Mouse (Mus musculus): Measurements from ENCODE around the gene Slu7. TPM values are rescaled to one million over a fixed set of nuclear protein-coding genes. Genes with fewer than 3 reads are reported as not detected.

Gene Slu7
- 21.7 and 22.1 TPM in 2 replicates for polyA plus RNA-seq (2015; fragmentation: Nextera tagmentation; extraction: Ambion mirVana)

GRCm38 (mm10) chr11:43433254-43434023, at the start of gene Slu7:
Gene Slu7, plus strand, starts transcription at chr11:43433744.
- H3K4me3 ChIP-seq (ENCODE audit: low read depth, low read length) = peak within 1 kb of the TSS; percentile 78
- H3K4me2 ChIP-seq (ENCODE audit: low read depth, low read length) = peak within 1 kb of the TSS; percentile 78
- H3K36me3 ChIP-seq (ENCODE audit: control insufficient read depth, insufficient read depth) = peaks cover under 1% of the 10 kb centered on the region; the same call in 1 of the 2 replicates
- peaks cover 10% of the 10 kb centered on the region for H3K4me1 ChIP-seq (ENCODE audit: control insufficient read depth, low read depth, low read length)
- peak within 1 kb of the TSS; percentile 75 for H3K27ac ChIP-seq (ENCODE audit: low read length)
- WGBS (ENCODE audit: insufficient replicate concordance) = 7% methylated on average over 38 of the region's 38 CpGs
- no peaks in the 10 kb centered on the region for H3K27me3 ChIP-seq (ENCODE audit: control insufficient read depth, insufficient read depth, low read depth, low read length)
- peak within 1 kb of the TSS; percentile 77 for H3K9ac ChIP-seq (ENCODE audit: low read depth, low read length)
- peak; percentile 88 for ATAC-seq (ENCODE audit: low read depth)
- H3K9me3 ChIP-seq (replicated peaks; ENCODE audit: control insufficient read depth, low read length) = no peaks in the 10 kb centered on the region

GRCm38 (mm10) chr11:43385055-43385649, 48.4 kb upstream of the Slu7 start:
- peak overlapping the region; percentile 67 for H3K27ac ChIP-seq (ENCODE audit: low read length)
- H3K4me2 ChIP-seq (ENCODE audit: low read depth, low read length) = peak overlapping the region; percentile 47
- H3K9ac ChIP-seq (ENCODE audit: low read depth, low read length) = peak overlapping the region; percentile 28; the same call in 1 of the 2 replicates

DNA sequence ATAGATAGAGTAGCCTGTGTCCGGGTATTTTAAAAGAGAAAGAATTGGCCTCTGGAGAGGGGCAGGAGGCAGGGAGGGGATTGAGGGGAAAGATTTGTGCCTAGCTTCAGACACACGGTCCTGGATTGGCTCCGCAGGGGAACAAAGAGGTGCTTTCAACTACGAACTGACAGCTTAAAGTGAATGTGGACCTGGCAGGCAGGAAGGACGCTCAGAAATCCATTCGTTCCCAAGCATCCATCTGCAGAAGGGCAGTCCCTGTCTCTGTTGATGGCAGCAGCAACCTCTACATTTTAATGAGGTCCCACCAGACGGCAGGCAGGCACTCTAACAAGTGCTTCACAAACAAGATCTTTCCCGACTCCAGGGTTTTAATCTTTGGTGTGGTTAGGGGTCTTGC, 47.8 kb upstream of the Slu7 start:
- H3K4me3 ChIP-seq (ENCODE audit: low read depth, low read length) = peak overlapping the region; percentile 36; the same call in 1 of the 2 replicates
- no peaks in the 10 kb centered on the region for H3K36me3 ChIP-seq (ENCODE audit: control insufficient read depth, insufficient read depth)
- H3K4me2 ChIP-seq (ENCODE audit: low read depth, low read length) = peak overlapping the region; percentile 47; the same call in 1 of the 2 replicates
- no peaks in the 10 kb centered on the region; the same call in 1 of the 2 replicates for H3K27me3 ChIP-seq (ENCODE audit: control insufficient read depth, insufficient read depth, low read depth, low read length)
- WGBS (ENCODE audit: insufficient replicate concordance) = 8% methylated on average over 8 of the region's 8 CpGs
- no peak overlapping the region for H3K27ac ChIP-seq (ENCODE audit: low read length)
- no peaks in the 10 kb centered on the region for H3K9me3 ChIP-seq (replicated peaks; ENCODE audit: control insufficient read depth, low read length)
- no peak for ATAC-seq (ENCODE audit: low read depth)
- H3K9ac ChIP-seq (ENCODE audit: low read depth, low read length) = no peak overlapping the region
- H3K4me1 ChIP-seq (ENCODE audit: control insufficient read depth, low read depth, low read length) = no peaks in the 10 kb centered on the region

More at GRCm38 (mm10) chr11:43385055-43385649, 48.4 kb upstream of the Slu7 start:
- peak; percentile 79 for ATAC-seq (ENCODE audit: low read depth)
- Histone ChIP-seq H3K36me3 (ENCODE audit: control insufficient read depth, insufficient read depth) (no peaks in the 10 kb centered on the region), H3K9me3 (replicated peaks; ENCODE audit: control insufficient read depth, low read length) (no peaks in the 10 kb centered on the region), H3K27me3 (ENCODE audit: control insufficient read depth, insufficient read depth, low read depth, low read length) (no peaks in the 10 kb centered on the region; the same call in 1 of the 2 replicates), H3K4me1 (ENCODE audit: control insufficient read depth, low read depth, low read length) (no peaks in the 10 kb centered on the region), H3K4me3 (ENCODE audit: low read depth, low read length) (peak overlapping the region; percentile 36)
- 2% methylated on average over 18 of the region's 18 CpGs for WGBS (ENCODE audit: insufficient replicate concordance)

GRCm38 (mm10) chr11:43387004-43387880, 46.3 kb upstream of the Slu7 start:
- Histone ChIP-seq H3K9ac (ENCODE audit: low read depth, low read length) (no peak overlapping the region), H3K4me2 (ENCODE audit: low read depth, low read length) (no peak overlapping the region), H3K4me1 (ENCODE audit: control insufficient read depth, low read depth, low read length) (no peaks in the 10 kb centered on the region), H3K9me3 (replicated peaks; ENCODE audit: control insufficient read depth, low read length) (no peaks in the 10 kb centered on the region), H3K36me3 (ENCODE audit: control insufficient read depth, insufficient read depth) (no peaks in the 10 kb centered on the region), H3K27me3 (ENCODE audit: control insufficient read depth, insufficient read depth, low read depth, low read length) (no peaks in the 10 kb centered on the region; the same call in 1 of the 2 replicates), H3K4me3 (ENCODE audit: low read depth, low read length) (no peak overlapping the region), H3K27ac (ENCODE audit: low read length) (no peak overlapping the region)
- WGBS (ENCODE audit: insufficient replicate concordance) = 65% methylated on average over 14 of the region's 14 CpGs
- ATAC-seq (ENCODE audit: low read depth) = no peak

- ATAC-seq (ENCODE audit: low read depth) = no peak
- 68% methylated on average over 21 of the region's 21 CpGs for WGBS (ENCODE audit: insufficient replicate concordance)
- H3K9me3 ChIP-seq (replicated peaks; ENCODE audit: control insufficient read depth, low read length) = no peaks in the 10 kb centered on the region
These were observed 45.1 kb upstream of the Slu7 start for GRCm38 (mm10) chr11:43388122-43389097.

GRCm38 (mm10) chr11:43389118-43389517, 44.4 kb upstream of the Slu7 start:
- H3K27me3 ChIP-seq (ENCODE audit: control insufficient read depth, insufficient read depth, low read depth, low read length) = no peaks in the 10 kb centered on the region; the same call in 1 of the 2 replicates
- H3K4me1 ChIP-seq (ENCODE audit: control insufficient read depth, low read depth, low read length) = no peaks in the 10 kb centered on the region
- ATAC-seq (ENCODE audit: low read depth) = no peak
- no peaks in the 10 kb centered on the region for H3K36me3 ChIP-seq (ENCODE audit: control insufficient read depth, insufficient read depth)
- no peak overlapping the region for H3K4me3 ChIP-seq (ENCODE audit: low read depth, low read length)
- no peak overlapping the region for H3K27ac ChIP-seq (ENCODE audit: low read length)
- WGBS (ENCODE audit: insufficient replicate concordance) = 67% methylated on average over 7 of the region's 7 CpGs
- H3K9ac ChIP-seq (ENCODE audit: low read depth, low read length) = no peak overlapping the region
- H3K4me2 ChIP-seq (ENCODE audit: low read depth, low read length) = no peak overlapping the region
- H3K9me3 ChIP-seq (replicated peaks; ENCODE audit: control insufficient read depth, low read length) = no peaks in the 10 kb centered on the region

More at GRCm38 (mm10) chr11:43388122-43389097, 45.1 kb upstream of the Slu7 start:
- Histone ChIP-seq H3K4me2 (ENCODE audit: low read depth, low read length) (no peak overlapping the region), H3K4me3 (ENCODE audit: low read depth, low read length) (no peak overlapping the region), H3K27ac (ENCODE audit: low read length) (no peak overlapping the region), H3K36me3 (ENCODE audit: control insufficient read depth, insufficient read depth) (no peaks in the 10 kb centered on the region), H3K9ac (ENCODE audit: low read depth, low read length) (no peak overlapping the region), H3K27me3 (ENCODE audit: control insufficient read depth, insufficient read depth, low read depth, low read length) (no peaks in the 10 kb centered on the region; the same call in 1 of the 2 replicates), H3K4me1 (ENCODE audit: control insufficient read depth, low read depth, low read length) (no peaks in the 10 kb centered on the region)

GRCm38 (mm10) chr11:43392757-43393156, 40.8 kb upstream of the Slu7 start:
- 23% methylated on average over 2 of the region's 2 CpGs for WGBS (ENCODE audit: insufficient replicate concordance)
- Histone ChIP-seq H3K4me3 (ENCODE audit: low read depth, low read length) (no peak overlapping the region), H3K4me2 (ENCODE audit: low read depth, low read length) (no peak overlapping the region), H3K27ac (ENCODE audit: low read length) (no peak overlapping the region), H3K27me3 (ENCODE audit: control insufficient read depth, insufficient read depth, low read depth, low read length) (no peaks in the 10 kb centered on the region), H3K36me3 (ENCODE audit: control insufficient read depth, insufficient read depth) (no peaks in the 10 kb centered on the region), H3K9ac (ENCODE audit: low read depth, low read length) (no peak overlapping the region), H3K4me1 (ENCODE audit: control insufficient read depth, low read depth, low read length) (no peaks in the 10 kb centered on the region), H3K9me3 (replicated peaks; ENCODE audit: control insufficient read depth, low read length) (no peaks in the 10 kb centered on the region)
- ATAC-seq (ENCODE audit: low read depth) = no peak

DNA sequence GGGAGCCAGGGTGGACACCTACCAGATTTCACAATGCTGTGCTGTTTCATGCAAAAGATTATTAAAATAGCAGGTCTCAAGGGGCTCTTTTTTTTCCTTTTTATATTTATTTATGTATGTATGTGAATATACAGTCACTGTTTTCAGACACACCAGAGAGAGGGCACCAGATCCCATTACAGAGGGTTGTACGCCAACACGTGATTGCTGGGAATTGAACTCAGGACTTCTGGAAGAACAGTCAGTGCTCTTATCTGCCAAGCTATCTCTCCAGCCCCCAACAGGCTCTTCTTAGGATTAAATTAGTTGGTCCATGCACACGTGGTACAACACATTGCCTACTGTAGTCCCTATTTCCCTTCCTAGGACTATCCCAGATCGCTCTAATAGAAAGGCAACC, 40.2 kb upstream of the Slu7 start:
- no peaks in the 10 kb centered on the region for H3K9me3 ChIP-seq (replicated peaks; ENCODE audit: control insufficient read depth, low read length)
- H3K27ac ChIP-seq (ENCODE audit: low read length) = no peak overlapping the region
- H3K4me3 ChIP-seq (ENCODE audit: low read depth, low read length) = no peak overlapping the region
- no peak overlapping the region for H3K4me2 ChIP-seq (ENCODE audit: low read depth, low read length)
- 52% methylated on average over 4 of the region's 4 CpGs for WGBS (ENCODE audit: insufficient replicate concordance)
- H3K4me1 ChIP-seq (ENCODE audit: control insufficient read depth, low read depth, low read length) = no peaks in the 10 kb centered on the region
- H3K9ac ChIP-seq (ENCODE audit: low read depth, low read length) = no peak overlapping the region
- H3K36me3 ChIP-seq (ENCODE audit: control insufficient read depth, insufficient read depth) = no peaks in the 10 kb centered on the region
- ATAC-seq (ENCODE audit: low read depth) = no peak
- H3K27me3 ChIP-seq (ENCODE audit: control insufficient read depth, insufficient read depth, low read depth, low read length) = no peaks in the 10 kb centered on the region
